Mouse (Mus musculus): Measurements from ENCODE around the gene Pde3a.
A peak's percentile ranks its signal among the peaks of the same experiment; 100 is the strongest.

Pde3a gene

GRCm38 (mm10) chr6:141248691-141249584 lies at the start of gene Pde3a:
Gene Pde3a, plus strand, starts transcription at chr6:141249269.
- no peak for DNase-seq (ENCODE audit: low spot score)

DNA sequence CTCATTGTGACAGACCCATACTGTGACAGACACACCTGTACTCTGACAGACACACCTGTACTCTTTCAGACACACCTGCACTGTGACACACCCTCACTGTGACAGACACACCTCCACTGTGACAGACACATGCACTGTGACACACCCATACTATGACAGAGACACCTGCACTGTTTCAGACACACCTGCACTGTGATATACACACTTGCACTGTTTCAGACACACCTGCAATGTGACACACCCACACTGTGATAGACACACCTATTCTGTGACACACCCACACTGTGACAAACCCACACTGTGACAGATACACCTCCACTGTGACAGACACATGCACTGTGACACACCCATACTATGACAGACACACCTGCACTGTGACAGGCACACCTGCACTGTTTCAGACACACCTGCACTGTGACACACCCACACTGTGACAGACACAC lies 48.9 kb upstream of the Pde3a start:
- no peak for DNase-seq (ENCODE audit: low spot score)

- DNase-seq (ENCODE audit: low spot score) = no peak
These were observed 41.5 kb upstream of the Pde3a start for GRCm38 (mm10) chr6:141207531-141207930.

DNA sequence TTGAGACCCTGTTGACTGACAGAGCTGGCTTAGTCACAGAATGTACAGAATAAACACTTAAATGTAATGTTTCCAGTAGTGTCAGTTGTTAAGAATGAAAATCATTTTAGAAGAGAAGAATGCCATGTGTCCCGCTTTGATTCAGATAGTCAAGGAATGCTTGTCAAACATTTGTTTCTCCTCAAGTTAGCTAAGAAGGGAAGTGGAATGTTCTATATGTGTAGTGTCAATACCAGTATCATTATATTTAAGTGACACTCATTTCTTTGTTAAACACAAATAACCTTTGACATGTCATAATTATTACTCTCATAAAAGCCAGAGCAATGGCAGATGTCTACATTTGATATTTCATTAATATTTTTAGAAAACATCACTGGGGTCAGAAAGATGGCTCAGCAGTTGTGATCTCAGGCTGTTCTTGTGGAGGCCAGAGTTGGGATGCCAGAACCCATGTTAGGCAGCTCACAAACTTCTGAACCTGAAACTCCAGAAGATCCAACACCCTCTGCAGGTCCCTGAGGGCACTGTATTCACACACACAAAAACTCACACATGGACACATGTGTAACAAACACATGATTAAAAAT lies 40.7 kb upstream of the Pde3a start:
- DNase-seq (ENCODE audit: low spot score) = no peak

GRCm38 (mm10) chr6:141210021-141210420 lies 39.0 kb upstream of the Pde3a start:
- no peak for DNase-seq (ENCODE audit: low spot score)

GRCm38 (mm10) chr6:141221081-141221480 lies 28.0 kb upstream of the Pde3a start:
- DNase-seq (ENCODE audit: low spot score) = no peak

DNA sequence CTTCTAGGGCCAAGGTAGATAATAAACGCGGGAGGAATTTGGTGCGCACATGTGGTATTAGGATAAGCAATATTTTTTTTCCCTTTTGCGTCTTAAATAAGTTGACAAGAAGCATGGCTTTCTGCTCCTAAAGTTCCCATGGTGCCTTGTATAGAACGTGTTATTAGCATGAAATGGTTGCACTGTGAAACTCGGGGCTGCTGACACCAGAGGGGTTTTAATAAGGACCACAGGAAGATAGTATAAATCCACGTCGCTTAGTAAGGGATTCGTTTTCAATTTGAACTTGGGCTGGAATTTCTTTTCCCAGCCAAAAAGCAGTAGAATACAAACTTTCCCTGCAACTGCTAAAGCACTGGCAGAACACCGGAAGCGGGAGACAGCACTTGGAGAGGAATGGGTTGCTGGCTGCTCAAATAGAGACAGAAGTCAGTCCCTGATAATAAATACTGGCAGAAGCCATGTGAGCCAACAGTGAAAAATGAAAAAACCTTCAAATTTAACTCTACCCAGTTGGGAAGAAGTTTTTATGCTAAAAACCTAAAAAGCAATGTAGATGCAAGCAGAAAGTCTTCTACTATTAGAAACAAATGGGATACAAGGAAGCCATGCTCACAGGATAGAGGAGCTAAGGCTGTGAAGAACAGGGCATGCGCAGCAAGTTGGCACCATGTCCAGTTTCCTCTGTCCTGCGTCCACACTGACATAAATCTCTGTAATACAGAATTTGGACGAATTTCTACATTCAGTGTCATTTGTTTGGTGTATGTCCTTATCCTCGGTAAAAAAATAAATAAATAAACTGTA lies 22.0 kb upstream of the Pde3a start:
- DNase-seq (ENCODE audit: low spot score) = no peak

DNA sequence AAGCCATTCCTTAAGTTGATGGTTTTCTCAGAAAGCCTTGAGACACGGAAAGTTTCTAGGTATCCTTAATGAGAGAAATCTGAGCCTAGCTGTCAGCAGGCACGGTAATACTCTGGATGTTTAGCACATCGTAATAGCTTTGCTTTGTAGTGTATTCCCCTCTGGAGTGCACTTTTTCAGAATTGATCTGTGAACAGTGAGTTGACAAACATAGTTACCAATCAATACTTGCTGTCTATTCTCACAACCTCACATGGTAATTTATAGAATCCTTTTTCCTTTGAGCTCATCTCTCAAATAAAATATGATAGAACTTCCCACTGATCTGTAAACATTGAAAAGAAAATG lies 21.4 kb upstream of the Pde3a start:
- DNase-seq (ENCODE audit: low spot score) = no peak

DNA sequence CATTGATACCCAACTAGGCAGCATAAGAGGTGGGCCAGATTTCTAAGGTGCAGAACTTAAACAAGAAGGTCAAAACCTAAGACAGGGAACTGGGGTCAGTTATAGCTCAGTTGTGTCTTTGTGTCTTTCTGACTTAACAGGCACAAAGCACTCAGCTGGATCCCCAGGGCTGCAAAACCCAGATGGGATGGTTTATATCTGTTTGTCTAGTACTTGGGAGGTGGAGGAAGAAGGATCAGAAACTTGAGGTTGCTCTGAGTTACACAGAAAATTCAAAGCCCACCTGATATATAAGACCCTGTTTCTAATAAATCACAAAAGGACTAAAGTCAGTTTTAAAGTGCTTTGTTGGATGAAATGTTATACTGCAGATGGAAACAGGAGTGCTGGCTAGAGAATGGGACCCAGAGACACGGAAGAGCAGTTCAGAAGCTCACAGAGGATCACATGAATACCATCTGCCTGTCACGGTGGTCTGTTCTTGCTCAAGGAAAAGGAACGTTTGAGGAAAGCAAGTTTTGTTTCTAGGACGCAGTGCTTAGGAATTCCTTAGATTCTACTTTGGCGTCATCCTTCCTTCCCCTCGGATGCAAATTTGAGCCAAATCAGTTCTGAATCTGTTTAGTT lies 16.2 kb upstream of the Pde3a start:
- DNase-seq (ENCODE audit: low spot score) = no peak

- DNase-seq (ENCODE audit: low spot score) = no peak
These were observed 7.3 kb upstream of the Pde3a start for GRCm38 (mm10) chr6:141241809-141242208.

- no peak for DNase-seq (ENCODE audit: low spot score)
These were observed 4.0 kb upstream of the Pde3a start for GRCm38 (mm10) chr6:141245089-141245488.

DNA sequence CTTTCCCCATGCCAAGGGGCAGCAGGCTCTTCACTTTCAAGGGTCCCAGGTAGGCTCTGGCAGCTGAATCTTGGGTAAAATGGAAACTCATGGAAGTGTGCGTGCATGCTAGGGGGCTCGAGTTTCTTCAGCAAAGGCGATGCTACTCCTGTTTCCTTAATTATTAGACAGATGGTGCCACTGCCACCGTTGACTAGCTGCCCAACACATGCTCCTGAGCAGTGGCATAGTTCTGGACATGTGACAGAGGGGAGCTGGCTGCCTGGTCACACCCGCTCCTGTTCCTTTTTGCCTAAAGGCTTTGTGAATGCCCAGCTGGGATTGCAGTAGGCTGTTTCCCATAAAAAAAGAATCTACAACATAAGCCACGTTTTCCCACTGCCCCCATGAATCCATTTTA lies 2.7 kb upstream of the Pde3a start:
- DNase-seq (ENCODE audit: low spot score) = no peak

DNA sequence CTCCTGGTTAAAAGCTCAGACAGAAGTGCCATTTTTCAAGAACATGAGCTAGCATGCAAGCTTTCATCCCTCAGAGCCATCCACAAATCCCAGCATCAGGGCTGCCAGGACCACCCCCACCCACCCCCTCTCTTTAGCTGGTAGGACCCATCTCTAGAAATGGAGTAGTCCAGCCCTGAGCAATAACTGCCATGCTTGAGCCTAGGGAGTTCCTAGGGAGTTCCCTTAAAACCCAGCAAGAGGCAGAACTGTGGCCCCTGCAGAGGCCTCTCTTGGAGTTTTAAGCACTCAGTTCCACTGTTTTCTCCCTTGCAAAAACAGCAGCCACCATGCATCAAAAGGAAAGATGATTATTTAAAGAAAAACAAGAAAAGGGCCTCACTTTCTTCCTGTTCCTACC lies 988 bp upstream of the Pde3a start:
- no peak for DNase-seq (ENCODE audit: low spot score)

GRCm38 (mm10) chr6:141249585-141250295 lies 671 bp downstream of the Pde3a start:
- DNase-seq (ENCODE audit: low spot score) = peak; percentile 7

GRCm38 (mm10) chr6:141250296-141250629 lies 1.2 kb downstream of the Pde3a start:
- no peak for DNase-seq (ENCODE audit: low spot score)

DNA sequence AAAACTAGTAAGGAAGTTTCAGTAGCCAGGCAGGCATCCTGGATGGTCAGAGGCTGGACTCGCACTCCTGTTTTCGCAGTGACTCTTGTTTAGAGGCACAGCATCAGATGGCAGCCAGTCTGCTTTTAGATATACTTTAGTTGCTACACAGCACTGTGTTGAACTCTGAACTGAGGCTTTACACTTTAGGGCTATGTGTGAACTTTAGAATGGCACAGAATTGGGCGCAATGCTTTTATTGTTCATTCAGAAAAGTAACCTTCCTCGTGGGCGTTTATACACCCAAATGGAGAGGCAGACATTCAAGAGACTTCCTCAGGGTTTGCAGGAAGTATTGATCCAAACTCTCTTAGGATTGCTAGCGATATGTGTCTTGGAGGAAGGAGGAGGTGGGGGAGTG lies 1.9 kb downstream of the Pde3a start:
- no peak for DNase-seq (ENCODE audit: low spot score)

GRCm38 (mm10) chr6:141252520-141252919 lies 3.5 kb downstream of the Pde3a start:
- no peak for DNase-seq (ENCODE audit: low spot score)

- no peak for DNase-seq (ENCODE audit: low spot score)
These were observed 5.9 kb downstream of the Pde3a start for GRCm38 (mm10) chr6:141254956-141255355.

DNA sequence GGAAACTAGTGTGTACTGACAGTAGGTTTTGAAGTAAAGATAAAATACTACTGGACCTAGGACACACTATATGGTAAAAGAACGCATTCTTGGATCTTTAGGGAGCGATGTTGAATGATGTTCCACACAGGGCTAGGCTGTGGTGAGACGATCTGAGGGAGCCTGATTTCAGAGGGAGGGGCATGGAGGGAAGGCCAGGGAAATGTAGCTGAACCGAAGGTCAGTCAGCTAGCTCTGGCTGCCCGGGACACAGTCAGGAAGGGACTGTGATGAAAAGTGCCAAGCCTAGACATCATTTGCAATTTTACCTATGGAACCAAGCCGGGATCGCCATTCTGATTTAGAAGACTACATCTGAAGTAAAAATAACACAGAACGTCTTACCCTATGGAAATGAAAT lies 7.8 kb downstream of the Pde3a start:
- no peak for DNase-seq (ENCODE audit: low spot score)

DNA sequence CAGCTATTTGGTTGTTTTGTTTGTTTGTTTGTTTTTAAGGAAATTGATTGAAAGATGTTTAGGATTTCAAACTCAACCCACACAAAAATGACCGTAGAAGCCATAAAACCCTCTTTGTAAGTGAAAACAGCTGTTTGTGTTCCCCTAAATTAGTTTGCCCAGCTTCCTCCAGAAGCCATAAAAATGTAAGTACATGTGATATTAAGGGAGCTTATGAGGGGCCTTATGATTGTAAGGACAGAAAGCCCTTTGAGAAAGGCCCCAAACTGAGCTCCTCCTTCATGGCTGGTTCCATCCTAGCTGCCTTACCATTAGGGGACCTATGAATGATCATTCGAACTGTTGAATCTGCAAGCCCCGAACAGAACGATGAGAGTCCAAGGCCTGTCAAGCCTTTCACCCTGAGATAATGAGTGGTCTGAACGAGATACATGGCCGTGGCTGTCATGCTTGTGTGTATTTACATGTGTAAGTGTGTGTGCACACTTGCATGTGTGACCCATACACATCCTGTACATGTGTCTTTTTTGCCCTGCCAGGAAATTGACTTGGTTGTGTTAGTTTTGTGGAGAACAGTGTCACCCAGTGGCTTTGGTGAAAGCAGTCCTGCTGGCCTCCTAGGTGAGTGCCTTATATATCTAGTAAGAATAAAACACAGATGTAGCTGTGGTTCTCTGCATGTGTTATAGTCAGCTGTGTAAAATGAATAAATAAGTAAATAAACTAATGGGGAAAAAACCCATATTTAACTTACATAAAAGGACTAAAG lies 8.5 kb downstream of the Pde3a start:
- DNase-seq (ENCODE audit: low spot score) = no peak

DNA sequence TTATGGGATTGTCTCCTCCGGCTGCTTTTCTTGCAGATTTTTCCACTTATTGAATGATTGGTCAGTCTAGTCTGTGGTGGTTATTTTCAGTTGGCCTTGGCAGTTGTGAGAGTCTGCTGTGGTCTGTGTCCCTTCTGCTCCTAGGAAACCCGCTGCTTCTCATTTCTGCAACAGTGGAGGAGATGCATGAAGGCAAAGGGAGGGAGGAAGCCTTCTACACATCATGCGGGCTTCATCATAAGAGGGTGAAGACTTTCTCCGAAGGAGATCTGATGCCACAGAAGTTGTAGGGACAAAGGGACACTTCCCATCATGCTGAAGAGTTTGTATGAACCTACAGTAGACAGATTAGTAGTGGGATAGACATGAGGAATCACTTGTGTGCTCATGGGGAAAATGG lies 16.2 kb downstream of the Pde3a start:
- DNase-seq (ENCODE audit: low spot score) = no peak

Measured in left cerebral cortex, adult 11 months (tissue).